Mouse (Mus musculus) thymus, adult 2 months (tissue): ENCODE measurements around the gene Crb3.

ENCODE experiments used
- CTCF ChIP-seq: fragments of 200-500 bp; IDR thresholded peaks from 2 replicates; pipeline ENCODE4 v1.5.1; 2012; ENCODE audit warnings: mild to moderate bottlenecking, control low read depth, low read length, moderate library complexity, borderline replicate concordance; ENCODE audit not compliant: control insufficient read depth, poor library complexity, insufficient read depth; ENCODE audit errors: extremely low read depth
- POLR2A ChIP-seq: fragments of 200-500 bp; IDR thresholded peaks from 2 replicates; pipeline ENCODE4 v1.6.1; 2012; ENCODE audit warnings: mild to moderate bottlenecking, low read length, control low read depth, moderate library complexity; ENCODE audit not compliant: control insufficient read depth, poor library complexity, insufficient read depth; ENCODE audit errors: extremely low read depth

DNA sequence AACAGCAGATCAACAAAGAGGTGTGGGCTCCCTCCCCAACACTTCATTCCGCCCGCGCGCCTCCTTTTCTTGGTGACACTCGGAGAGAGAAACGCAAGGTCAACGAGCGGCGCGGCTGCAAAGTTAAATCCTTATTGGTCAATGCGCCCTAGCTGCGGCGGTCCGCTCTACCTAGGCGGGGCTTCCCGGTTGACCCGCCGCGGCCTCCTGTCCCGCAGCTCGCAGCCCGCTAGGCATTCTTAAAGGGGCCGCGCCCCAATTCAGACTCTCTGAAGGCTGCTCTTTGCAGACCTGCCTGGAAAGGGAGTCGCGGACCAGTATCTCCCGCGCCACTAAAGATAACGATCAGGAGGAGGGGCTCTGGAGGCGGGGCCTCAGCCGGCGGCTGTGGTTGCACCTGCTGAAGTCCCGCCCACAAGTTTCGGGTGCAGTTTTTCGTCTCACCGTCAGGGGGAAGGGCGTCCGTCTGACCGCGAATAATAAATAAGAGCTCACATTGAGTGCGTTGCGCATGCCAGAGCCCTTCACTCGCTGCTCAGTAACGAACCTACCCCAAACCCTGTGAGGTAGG lies 1.4 kb downstream of the Crb3 start:
- peak; percentile 83; the same call in 1 of the 2 replicates for TF ChIP-seq CTCF
- TF ChIP-seq POLR2A, result peak; percentile 50; the same call in 1 of the 2 replicates
